Mouse (Mus musculus) mouse embryonic stem cell (cell line): ENCODE measurements around the gene Erg.

Source experiments
- in situ Hi-C, 2 experiments: fragments of 300-500 bp; cut with MboI; formaldehyde crosslinking; loops; 1 replicate in 1 of 2; 3 replicates in 1 of 2; pipeline ENCODE4 v1.14.3; 2019 to 2020; ENCODE audit warnings: low sequenced_read_pairs in 2 of 2, low pct_unique_long_range_greater_than_20kb in 1 of 2, mixed read lengths in 1 of 2; ENCODE audit not compliant: unreplicated experiment in 1 of 2

The Erg gene

GRCm38 (mm10) chr16:95586311-95586602, at the start of gene Erg:
Gene Erg, minus strand, starts transcription at chr16:95586593.
- in situ Hi-C loops = no loop called here

GRCm38 (mm10) chr16:95631816-95632215, 45.4 kb upstream of the Erg start:
- in situ Hi-C loops = no loop called here

DNA sequence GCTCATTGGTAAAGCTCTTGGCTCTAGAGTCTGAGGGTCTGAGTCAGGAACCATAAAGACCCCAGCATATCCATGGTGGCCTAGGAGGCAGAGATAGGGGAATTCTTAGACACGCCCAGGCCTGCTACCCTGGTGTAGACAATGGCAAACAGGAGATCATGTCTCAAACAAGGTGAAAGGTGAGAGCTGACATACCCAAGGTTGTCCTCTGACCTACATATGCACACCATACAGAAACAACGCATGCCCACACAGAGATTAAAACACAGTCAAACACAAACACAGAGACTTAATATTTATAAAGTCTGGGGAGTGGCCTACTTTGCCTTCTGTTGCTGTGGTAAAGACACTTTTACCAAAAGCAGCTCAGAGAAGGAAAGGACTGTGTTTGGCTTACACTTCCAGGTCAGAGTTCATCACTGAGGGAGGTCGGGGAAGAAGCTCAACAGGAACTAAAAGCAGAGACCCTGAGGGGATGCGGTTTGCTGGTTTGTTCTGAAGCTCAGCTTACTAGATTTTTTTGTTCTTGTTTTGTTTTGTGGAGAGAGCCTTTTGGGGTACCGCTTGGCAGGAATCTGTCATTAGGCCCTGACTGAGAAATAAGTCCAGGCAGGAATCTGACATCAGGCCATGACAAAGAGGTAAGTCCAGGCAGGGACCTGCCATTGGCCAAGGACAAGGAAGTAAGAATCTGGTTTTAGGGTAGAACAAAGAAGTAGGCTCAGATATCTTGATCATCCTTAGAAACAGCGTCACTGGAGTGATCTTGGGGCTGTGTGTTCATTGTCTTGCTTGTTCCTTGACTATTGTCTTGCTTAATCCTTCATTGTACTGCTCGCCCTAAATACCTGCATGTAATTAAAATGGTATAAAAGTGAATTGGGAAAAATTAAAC, 37.7 kb upstream of the Erg start:
- in situ Hi-C loops = loop anchor here in 1 of 2 experiments (25.0 kb wide), 1 partner anchor 338 kb away; no protein-coding TSS in a partner anchor

DNA sequence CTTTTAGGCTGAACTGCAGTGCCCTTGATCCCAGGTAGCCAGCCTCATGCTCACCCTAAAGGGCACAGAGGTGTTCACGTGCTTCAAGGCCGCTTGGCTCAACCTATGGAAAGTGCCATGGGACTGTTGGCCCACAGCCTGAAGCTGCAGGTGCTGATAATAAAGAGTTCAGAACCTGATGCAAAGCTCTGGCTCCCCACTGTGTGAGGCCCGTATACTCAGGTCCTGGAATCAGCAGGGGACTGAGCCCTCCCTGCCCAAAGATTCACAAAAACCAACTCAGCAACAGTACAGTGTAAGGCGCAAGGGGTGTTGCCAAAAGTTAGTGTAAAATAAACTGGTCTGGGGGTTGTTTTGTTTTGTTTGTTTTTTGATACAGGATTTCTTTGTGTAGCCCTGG, 36.7 kb upstream of the Erg start:
- in situ Hi-C loops = loop anchor here in 1 of 2 experiments (25.0 kb wide), 1 partner anchor 339 kb away; no protein-coding TSS in a partner anchor

GRCm38 (mm10) chr16:95619859-95620325, 33.5 kb upstream of the Erg start:
- in situ Hi-C loops = loop anchor here (10.0 to 25.0 kb wide), 2 partner anchors 335 to 342 kb away; no protein-coding TSS in a partner anchor

DNA sequence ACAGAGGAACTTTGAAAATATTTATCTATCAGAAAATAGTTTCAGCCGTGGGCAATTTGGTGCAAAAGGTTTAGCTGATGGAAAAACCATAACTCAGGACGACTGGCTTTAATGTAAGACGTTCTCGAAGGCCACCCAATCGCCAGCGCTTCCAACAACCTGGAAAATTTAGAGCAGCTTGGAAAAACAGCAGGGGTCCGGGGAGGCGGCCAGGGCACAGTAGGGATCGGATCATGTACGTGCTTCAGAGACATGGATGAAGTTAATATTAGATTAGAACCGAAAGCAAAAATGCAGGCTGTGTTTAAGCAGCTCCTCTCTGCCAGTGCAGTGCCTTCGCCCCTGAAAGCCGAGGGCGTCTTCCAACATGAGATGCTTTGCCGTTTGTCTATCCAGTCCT, 31.8 kb upstream of the Erg start:
- in situ Hi-C loops = loop anchor here (10.0 to 25.0 kb wide), 2 partner anchors 337 to 344 kb away; no protein-coding TSS in a partner anchor

GRCm38 (mm10) chr16:95617720-95618119, 31.3 kb upstream of the Erg start:
- in situ Hi-C loops = loop anchor here (10.0 to 25.0 kb wide), 2 partner anchors 337 to 345 kb away; no protein-coding TSS in a partner anchor

DNA sequence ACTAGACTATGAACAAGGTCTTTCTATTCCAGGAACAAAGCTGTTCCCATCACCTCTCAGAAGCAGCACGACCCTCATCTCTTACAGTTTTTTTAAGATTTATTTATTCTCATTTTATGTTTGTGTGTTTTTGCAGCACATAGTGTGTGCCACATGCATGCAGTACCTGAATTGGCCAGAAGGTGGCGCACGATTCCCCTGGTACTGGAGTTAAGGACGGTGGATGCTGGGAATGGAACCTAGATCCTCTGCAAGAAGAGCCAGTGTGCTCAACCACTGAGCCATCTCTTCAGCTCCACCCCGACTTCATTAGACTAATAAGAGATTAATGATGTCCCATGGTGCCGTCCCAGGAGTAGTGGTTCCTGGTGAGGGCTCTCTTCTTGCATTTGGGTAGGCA, 29.2 kb upstream of the Erg start:
- in situ Hi-C loops = loop anchor here (10.0 to 25.0 kb wide), 2 partner anchors 339 to 347 kb away; no protein-coding TSS in a partner anchor

DNA sequence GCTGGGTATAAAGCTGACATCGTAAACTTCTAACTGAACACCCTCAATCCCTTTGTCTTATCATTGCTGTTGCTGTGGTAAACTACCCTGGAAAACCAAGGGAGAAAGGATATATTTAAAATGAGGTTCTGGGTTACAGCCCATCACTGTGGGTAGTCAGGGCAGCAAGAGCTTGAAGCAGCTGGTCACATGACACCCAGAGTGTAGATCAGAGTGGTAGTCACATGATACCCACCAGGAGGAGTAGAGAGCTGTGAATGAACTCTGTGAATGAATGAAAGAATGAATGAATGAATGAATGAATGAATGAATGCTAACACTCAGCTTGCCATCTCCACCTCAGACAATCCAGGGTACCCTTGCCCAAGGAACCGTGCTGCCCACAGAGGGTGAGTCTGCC, 28.1 kb upstream of the Erg start:
- in situ Hi-C loops = loop anchor here (10.0 to 25.0 kb wide), 2 partner anchors 340 to 348 kb away; no protein-coding TSS in a partner anchor

DNA sequence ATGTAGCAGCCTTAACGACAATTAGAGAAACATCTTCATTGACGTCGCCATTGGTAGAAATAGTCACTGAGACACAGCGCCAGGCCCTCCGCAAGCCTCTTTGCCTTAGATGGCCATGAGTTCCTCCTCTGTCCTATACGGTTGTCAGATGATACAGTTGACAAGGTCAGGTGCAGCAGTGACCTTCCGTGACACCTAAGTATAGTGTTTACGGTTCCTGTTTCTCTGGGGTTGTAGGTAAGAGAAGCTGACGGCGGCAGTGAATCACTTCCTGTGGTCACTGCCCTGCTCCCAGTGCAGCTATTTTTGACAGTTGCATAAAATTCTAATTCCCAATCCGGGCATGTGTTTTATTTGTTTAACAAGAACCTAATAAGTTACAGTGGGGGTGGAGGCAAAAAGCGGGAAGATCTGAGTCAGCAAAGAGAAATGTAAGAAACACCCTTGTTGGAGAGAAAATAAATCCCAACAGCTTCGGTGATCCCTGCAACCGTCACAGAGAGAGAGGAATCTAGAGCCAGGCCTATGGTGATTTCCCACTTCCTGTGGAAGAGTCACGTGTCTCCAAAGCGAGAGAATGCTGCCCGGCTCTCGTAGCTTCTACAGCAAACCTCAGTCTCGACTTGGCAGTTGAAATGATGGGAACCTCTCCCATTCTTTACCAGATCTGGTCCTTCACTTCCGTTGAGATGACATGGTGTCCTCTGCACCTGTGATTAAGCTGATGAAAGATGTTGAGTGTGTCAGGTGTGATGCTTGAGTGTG, 25.8 kb upstream of the Erg start:
- in situ Hi-C loops = loop anchor here (10.0 to 25.0 kb wide), 2 partner anchors 343 to 350 kb away; no protein-coding TSS in a partner anchor

GRCm38 (mm10) chr16:95608624-95609023, 22.2 kb upstream of the Erg start:
- in situ Hi-C loops = loop anchor here in 1 of 2 experiments (25.0 kb wide), 1 partner anchor 354 kb away; no protein-coding TSS in a partner anchor

DNA sequence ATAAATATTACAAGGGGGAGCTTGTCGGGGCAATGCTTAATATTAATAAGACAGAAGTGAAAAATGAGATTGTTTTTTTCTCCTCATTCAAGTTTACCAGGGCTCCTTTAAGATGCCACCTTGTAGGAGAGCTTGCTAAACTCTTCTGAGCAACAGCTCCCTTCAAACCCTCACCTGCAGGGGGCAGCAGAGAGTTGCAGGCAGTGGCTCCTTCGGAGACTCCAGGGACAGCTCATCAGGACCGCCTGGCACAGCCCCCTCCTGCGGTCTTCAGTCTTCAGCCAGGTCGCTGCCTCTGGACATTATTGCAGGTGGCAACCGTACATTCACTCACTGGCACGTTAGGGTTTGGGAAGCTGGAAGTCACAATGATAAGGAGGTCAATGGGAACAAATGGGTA, 18.9 kb upstream of the Erg start:
- in situ Hi-C loops = loop anchor here in 1 of 2 experiments (25.0 kb wide), 1 partner anchor 357 kb away; no protein-coding TSS in a partner anchor

DNA sequence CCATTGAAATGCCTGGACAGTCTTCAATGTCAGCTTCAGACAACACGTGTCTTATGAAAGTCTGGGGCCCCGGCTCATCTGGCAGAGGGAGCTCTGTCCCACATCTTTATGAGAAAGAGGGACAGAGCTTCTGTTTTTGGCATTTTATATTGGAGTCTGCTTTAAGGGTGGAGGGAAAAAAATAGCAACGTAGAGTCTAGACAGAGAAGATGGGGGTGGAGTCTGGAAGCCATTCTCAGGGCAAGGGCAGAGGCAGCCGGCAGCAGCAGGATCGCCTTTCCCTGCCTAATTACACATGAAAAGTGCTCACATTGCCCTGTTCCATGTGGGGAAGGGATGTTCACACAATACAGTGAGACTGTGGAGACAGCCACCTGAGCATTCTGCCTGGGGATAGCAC, 16.1 kb upstream of the Erg start:
- in situ Hi-C loops = loop anchor here in 1 of 2 experiments (25.0 kb wide), 1 partner anchor 360 kb away; no protein-coding TSS in a partner anchor

DNA sequence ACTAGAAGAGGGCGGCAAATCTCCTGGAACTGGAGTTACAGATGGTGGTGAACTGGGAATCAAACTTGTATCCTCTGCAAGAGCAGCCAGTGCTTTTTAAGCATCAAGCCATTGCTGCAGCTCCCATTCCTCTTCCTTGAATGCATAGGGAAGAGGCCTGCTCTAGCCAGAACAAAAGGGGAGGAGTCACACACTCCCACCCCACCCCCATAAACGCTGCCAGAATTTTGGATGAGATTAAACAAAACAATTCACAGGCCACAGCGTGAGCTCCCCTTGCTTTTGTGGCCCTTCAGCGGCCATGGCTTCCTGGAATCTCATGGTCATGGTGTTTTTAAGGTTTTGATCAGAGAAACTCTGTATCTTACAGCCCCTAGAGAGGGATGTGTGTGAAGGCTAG, 15.4 kb upstream of the Erg start:
- in situ Hi-C loops = loop anchor here in 1 of 2 experiments (25.0 kb wide), 1 partner anchor 360 kb away; no protein-coding TSS in a partner anchor

DNA sequence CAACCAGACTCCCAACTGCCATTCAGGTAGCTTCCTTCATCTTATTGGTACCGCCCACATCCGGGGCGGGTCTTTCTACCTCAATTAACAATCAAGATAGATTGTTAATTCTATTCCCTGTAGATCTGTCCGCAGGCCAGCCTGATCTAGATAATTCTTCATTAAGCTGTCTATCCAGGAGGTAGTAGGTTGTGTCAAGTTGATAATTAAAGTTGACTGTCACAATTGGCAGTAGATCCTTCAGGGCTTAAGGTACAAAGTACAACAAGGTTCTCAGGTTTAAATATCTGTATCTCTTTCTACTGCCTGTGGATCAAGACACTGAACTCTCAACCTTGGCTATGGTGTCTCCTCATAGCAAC, 14.8 kb upstream of the Erg start:
- in situ Hi-C loops = loop anchor here in 1 of 2 experiments (25.0 kb wide), 1 partner anchor 361 kb away; no protein-coding TSS in a partner anchor

- in situ Hi-C loops = loop anchor here in 1 of 2 experiments (25.0 kb wide), 1 partner anchor 362 kb away; no protein-coding TSS in a partner anchor
These were observed 14.3 kb upstream of the Erg start for GRCm38 (mm10) chr16:95600572-95601218.

- in situ Hi-C loops = no loop called here
These were observed 12.5 kb upstream of the Erg start for GRCm38 (mm10) chr16:95598930-95599329.

DNA sequence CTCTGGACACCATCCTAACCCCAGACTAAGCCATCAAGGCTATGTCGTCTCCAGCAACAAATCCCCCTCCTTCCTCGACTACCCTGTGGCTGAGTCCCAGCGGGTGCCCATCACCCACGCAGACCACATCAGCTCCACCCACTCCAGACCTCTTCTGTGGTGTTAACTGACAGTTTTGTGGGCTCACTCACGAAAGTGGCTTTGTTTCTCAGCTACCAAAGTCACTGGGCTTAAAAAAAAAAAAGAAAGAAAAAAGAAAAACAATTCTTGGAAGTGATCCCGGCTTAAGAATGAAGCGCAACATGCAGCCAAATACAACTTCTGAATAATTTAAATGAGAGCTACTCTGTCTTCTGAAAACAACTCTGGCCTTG, 11.2 kb upstream of the Erg start:
- in situ Hi-C loops = no loop called here
